Mouse (Mus musculus) large intestine, adult 2 months (tissue): ENCODE data around the gene Yju2. TPM values are rescaled to one million over a fixed set of nuclear protein-coding genes. Genes with fewer than 3 reads are reported as not detected.
A peak's percentile ranks its signal among the peaks of the same experiment; 100 is the strongest.

Source experiments
- DNase-seq: peaks from one replicate; pipeline ENCODE4 v3.0.0-alpha.2; 2012; ENCODE audit warnings: low read depth, low spot score
- WGBS: fragments of 180-500 bp; shearing (Covaris S2); methylation state at CpG from one replicate; pipeline ENCODE4 v1.1.7; 2018; 5-methylcytosine and 5-hydroxymethylcytosine counted together
- polyA plus RNA-seq: library from polyadenylated mRNA; depleted of rRNA; stranded (reverse); fragments of >200 nt; gene quantifications from 2 replicates; pipeline ENCODE4 v1.2.3, GENCODE M21; 2012; rRNA removed

Gene Yju2
- polyA plus RNA-seq, 1 experiment, result 5.8 TPM

DNA sequence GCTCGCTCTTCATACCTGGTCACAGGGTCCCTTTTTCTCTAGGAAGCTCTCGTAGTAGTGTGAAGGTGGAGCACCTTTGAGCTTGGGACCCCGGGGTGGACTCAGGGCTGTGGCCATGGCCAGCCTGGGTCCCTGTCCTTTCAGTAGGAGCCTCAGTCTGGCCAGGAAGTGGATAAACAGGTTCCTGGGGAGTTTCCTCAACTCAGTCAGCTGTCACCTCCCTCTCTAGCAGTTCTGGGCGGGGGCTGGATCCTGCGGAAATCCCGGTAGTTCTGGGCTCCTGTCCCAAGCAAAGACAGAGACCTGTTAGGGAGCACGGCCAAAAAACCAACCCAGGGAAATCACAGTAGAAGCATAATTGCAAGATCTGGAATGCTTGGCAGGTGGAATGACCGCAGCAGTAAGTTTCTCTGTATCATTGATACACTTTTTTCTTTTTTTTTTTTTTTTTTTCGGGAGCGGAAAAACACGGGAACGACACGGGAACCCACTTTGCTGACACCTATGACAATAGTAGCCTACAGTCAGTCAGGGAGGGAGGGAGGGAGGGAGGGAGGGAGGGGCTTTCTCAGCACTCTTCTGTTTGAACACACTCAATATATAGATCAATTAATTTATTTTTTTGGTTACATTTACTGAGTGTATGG lies 46.6 kb downstream of the Yju2 start, which contains the start of the genes Stap2 and Mpnd:
Stap2 (minus strand) TSS at position 170 of the 647 bp plus-strand sequence.
Mpnd (plus strand) TSS at position 297 of the 647 bp plus-strand sequence.
- peak; percentile 84 for DNase-seq
- 19% methylated on average over 13 of the region's 13 CpGs for WGBS

DNA sequence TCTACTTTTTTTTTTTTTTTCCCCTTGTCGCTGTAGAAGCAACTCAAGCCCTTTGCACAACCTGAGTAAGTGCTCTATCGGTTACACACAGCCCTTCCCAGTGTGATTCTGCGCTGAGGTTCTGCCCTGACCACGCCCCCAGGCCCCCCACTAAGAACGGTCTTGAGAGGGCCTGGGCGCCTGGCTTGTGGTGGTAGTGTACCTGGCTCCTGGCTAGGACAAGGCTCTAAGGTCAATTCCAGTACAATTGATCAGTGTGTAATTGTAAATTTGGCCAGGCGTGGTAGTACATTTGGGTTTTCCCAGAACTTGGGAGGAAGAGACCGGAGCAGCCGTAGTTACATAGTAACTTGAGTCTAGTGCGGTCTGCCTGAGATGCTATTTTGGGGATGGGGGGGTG lies 48.1 kb downstream of the Yju2 start:
- 46% methylated on average over 10 of the region's 10 CpGs for WGBS
- DNase-seq, result no peak

DNA sequence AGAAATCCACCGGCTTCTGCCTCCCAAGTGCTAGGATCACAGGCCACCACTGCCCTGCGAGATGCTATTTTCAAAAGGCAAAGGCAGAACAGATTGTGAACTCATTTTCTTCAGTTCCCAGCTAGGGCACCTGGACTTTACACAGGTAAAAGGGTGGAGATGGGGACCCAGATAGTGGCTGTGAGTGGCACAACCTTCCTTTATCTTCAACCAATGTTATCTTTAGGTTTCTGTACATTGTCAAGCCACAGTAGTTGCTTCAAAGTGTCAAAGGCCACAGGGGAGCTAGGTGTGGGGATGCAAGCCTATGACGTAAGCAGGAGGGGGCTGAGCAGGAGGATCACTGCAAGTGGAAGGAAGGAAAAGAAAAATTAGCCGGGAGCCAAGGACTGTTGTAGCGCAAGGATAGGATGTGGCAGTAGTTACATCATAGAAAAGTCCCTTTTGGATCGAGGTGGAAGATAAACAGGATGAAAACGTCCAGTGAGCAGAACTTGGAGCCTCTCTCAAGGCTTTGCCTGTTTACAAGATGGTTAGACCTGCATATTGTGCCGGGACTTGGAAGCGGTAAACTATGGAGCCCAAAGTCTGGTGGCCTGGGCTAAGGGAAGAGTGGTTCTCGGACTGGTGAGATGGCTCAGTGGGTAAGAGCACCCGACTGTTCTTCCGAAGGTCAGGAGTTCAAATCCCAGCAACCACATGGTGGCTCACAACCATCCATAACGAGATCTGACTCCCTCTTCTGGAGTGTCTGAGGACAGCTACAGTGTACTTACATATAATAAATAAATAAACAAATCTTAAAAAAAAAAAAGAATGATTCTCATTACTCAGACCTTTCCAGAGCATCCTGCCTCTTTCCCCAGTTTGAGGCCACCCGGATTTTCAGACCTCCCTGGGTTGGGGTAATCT lies 48.8 kb downstream of the Yju2 start:
- 28% methylated on average over 14 of the region's 14 CpGs for WGBS
- DNase-seq, result no peak

DNA sequence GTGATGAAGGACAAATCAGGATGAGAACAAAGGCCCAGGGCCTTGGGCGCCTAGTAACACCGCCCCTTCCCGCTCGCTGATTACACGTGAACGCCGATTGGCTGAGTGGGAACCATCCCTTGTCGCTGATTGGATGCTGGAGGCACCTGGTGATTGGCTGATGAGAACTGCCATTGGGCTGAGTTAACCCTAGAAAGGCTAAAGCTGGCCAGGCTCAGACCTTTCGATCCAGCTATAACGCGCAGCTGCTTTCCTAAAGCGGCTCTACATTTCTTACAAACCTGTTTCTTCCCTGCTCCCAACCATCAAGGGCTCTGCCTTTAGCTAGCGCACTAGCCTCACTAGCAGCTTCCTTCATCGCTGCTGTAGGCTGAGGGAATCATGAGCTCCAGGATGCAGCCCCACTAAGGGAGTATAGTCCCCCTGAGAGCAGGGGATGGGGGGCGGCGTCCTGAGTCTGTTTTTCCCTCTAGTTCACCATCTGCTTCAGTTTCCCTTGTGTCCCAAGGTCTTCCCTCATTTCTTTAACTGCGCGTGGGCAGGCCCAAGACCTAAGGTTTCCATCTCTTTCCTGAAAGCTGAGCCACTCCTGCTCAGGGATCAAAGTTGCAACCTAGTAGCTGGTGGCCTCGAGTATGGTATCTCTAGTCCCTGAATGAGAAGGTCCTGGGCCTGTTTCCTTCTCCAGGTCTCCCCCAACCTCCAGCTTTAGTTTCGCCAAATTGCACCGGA lies 49.6 kb downstream of the Yju2 start:
- peak; percentile 98 for DNase-seq
- WGBS, result under 1% methylated on average over 21 of the region's 21 CpGs

DNA sequence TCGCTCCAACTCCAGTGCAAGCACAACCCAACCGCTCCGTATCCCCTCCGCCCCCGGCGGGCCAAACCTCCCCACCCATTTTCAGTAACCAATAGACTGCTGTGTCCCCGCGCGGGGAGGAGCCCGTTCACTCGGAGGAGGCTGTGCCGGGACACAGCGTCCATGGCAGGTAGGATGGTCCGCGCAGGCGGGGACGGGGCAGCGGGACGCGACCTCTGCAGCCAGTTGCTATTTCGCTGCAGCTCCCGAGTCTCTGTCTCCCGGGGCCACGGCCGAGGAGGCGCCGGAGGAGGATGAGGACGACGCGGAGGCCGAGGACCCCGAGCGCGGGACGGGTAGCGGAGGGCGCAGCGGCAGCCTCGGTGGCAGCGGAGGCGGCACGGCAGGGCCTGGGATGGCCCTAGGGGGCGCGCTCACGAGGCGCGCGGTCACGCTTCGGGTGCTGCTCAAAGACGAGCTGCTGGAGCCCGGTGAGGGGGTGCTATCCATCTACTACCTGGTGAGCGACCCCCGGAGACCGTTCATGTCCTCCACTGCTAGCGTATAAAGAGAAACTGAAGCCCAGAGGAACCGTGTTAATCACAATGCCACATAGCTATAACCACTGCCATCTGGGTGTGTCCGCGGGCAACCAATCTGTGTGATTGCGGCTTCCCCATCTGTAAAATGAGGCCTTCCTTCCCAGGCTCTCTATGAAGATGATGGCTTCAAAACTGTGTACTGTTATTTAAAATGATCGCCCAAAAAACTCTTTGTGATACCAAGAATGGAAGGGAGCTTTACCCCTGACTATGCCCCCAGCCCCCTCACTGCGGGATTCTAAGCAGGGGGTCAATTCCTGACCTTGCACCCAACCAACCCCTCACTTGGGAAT lies 50.4 kb downstream of the Yju2 start:
- DNase-seq, result peak; percentile 71
- WGBS, result 1% methylated on average over 59 of the region's 62 CpGs

DNA sequence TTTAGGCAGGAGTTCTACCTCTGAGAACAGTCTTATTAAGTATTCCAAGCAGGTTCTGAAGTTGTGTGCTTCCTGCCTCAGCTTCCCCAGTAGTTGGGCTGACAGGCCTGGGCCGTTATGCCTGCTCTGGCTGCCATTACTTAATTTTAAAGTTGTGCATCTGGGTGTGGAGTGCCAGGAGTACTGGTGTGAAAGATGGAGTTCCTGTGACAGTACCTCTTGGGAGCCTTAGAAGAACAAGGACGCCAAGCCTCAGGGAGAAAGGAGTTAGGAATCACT lies 51.0 kb downstream of the Yju2 start:
- no peak for DNase-seq
- 53% methylated on average over 2 of the region's 2 CpGs for WGBS

DNA sequence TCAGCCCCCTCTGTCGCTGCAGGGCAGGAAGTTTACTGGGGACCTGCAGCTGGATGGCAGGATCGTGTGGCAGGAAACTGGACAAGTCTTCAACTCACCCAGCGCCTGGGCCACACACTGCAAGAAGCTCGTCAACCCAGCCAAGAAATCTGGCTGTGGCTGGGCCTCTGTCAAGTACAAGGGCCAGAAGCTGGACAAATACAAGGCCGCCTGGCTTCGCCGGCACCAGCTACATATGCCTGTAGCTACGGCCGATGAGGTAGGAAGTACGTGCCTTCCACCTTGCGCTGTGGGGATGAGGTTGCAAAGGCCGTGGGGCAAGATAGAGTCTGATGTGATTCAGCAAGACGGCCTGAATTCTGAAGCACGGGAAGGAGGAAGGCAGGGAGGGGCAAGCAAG lies 51.4 kb downstream of the Yju2 start:
- DNase-seq, result no peak

DNA sequence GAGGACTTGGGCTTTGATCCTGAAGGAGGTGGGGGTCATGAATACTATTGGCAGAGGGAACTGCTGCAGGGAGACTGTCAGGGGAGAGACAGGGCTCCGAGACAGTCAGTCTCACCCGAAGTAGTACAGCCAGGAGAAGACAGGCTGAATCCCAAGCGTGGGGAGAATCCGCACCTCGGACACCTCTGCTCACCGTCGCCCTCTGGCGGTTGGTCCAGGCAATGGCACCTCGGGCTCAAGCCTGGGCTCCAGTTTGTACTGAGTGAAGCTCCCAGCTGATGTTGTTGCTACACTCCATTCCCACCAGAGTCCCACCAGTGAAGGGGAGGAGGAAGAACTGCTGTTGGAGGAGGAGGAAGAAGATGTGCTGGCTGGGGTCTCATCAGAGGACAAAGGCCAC lies 51.8 kb downstream of the Yju2 start:
- WGBS, result 5% methylated on average over 9 of the region's 9 CpGs
- peak; percentile 48 for DNase-seq

More for the DNA sequence above, 51.4 kb downstream of the Yju2 start:
- WGBS, result 67% methylated on average over 14 of the region's 14 CpGs

DNA sequence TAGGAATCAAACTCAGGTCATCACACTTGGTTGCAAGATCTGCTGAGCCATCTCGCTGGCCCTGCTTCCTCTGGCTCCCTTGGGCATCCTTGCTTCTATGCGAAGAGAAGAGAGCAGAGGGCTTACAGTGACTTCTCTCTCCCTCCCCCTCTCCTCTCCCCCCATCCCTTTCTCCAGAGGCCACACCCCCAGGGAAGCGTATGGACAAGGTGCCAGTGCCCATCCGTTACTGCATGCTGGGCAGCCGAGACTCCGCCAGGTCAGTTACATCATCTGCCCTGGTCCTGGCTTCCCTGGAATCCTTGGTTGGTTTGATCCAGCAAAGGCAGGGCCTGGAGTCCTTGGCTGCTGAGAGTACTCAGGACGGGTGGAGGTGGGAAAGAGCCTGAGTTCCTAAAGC lies 52.5 kb downstream of the Yju2 start:
- 87% methylated on average over 7 of the region's 7 CpGs for WGBS

DNA sequence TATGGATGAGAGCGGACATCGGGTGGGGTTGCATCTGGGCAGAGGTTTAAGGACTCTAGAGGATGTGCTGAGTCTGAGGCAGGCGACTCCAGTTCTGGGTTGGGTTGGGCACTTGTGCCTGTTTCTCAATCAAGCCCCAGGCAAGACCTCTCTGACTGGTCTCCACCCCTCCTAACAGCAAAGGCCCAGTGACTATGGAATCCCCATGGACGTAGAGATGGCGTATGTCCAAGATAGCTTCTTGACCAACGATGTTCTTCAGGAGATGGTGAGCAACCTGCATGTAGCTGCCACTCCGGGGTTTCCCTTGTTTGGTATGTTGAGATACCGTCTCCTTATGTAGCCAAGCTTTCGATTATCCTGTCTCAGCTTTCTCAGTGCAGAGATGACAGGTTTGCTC lies 56.4 kb downstream of the Yju2 start:
- 90% methylated on average over 9 of the region's 9 CpGs for WGBS
- no peak for DNase-seq

More for the DNA sequence above, 52.5 kb downstream of the Yju2 start:
- DNase-seq, result no peak

DNA sequence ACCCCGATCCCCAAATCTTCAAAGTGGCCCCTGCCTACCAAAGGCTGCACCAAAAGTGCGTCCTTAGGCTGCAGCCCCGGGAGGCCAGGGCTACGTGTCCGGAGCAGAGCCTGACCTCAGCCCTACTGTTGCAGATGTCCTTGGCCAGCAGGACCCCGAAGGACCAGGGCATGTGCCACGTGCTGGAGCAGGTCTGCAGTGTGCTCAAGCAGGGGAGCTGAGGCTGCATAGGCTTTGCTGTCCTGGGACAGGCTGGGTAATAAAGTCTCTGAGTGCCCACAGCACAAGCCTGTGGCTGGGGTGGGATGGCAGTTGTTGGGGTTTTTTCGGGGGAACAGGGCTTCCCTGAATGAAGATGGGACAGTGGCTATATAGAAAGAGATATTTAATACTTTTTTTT lies 57.5 kb downstream of the Yju2 start:
- DNase-seq, result no peak
- 86% methylated on average over 8 of the region's 8 CpGs for WGBS

DNA sequence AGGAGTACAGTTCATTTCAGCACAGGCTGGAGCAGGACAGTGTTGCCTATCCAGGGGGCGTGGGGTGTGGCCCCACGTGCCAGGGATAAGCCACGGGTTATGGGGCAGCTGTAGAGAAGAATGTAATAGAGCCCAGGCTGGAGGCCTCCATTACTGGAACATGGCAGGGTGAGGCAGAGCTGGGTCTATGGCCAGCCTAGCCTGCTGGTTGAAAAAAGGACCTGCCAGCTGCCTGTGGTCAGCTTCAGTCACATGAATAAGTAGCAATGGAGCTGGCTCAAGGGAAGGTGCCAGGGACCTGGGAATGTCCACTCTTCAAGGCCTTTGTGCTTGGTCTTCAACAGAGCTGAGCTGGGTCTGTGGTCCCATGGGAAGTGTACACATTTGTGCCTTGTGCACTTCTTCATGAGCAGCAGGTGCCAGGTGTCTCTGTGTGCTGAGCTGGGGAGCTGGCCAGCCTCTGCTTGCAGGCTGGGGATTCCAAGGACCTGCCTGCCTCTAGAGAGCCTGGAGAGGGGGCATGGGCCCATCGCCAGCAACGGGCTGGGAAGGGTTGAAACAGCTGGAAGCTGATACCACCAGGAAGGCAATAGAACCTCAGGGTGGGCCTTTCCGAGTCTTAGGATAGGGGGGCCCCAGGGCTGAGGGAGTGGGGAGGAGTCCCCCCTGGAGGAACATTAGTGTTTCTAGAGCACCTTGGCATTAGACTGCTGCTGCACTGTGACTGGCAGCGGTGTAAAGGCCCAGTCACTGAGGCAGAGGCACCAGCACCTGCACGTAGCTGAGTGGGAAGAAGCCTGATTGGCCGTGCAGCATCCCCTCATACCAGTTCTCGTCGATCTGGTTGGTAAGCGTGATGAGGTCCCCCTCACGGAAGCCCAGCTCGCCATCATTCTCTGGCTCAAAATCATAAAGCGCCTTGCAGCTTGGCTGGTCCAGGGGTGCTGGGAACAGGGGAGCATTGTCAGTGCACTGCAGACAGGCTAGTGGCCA lies 58.2 kb downstream of the Yju2 start:
- WGBS, result 77% methylated on average over 15 of the region's 15 CpGs

DNA sequence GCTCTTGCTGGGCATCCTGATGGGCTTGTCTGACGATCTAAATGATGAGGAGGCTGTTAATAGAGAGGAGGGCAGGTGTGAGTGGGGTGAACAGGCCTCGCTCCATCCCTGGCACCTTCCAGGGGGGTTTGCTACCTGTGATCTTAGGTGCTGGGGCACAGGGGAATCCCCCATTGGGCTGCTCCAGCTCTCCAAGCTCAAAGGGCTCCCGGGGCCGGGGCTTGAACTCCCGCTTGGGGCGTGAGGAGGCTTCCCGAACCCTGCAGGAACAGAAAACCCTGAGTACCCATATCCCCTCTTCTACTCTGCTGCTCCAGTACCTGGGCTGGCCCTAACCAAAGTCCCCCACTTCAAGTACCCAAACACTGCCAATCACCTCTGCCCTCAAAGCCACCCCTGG lies 58.9 kb downstream of the Yju2 start:
- 87% methylated on average over 7 of the region's 7 CpGs for WGBS
- DNase-seq, result no peak

More for the DNA sequence above, 58.2 kb downstream of the Yju2 start:
- no peak for DNase-seq

Other genes with a start within 250 kb of the Yju2 start
- gene Pot1b, start 246.5 kb upstream of the Yju2 start, polyA plus RNA-seq, result 2.4 and 3.9 TPM in 2 replicates
- gene Adgre4, start 209.1 kb upstream of the Yju2 start, polyA plus RNA-seq, result 0.41 and 1.1 TPM in 2 replicates
- 0.35 and 0.56 TPM in 2 replicates for gene Zfp119a, start 80.2 kb upstream of the Yju2 start, polyA plus RNA-seq
- gene Zfp959, start 67.0 kb upstream of the Yju2 start, polyA plus RNA-seq, result 0.89 and 1.3 TPM in 2 replicates
- 0.45 and 0.60 TPM in 2 replicates for gene Zfp119b, start 9.6 kb upstream of the Yju2 start, polyA plus RNA-seq
- gene Ebi3, start 6.5 kb upstream of the Yju2 start, polyA plus RNA-seq, result 5.6 and 7.3 TPM in 2 replicates
- gene Shd, start 11.4 kb downstream of the Yju2 start, polyA plus RNA-seq, result 1.6 and 1.7 TPM in 2 replicates
- gene Fsd1, start 27.4 kb downstream of the Yju2 start, polyA plus RNA-seq, result 1.3 and 2.3 TPM in 2 replicates
- 174 and 242 TPM in 2 replicates for gene Stap2, start 46.5 kb downstream of the Yju2 start, polyA plus RNA-seq
- 177 and 217 TPM in 2 replicates for gene Mpnd, start 46.6 kb downstream of the Yju2 start, polyA plus RNA-seq
- 56.9 and 68.9 TPM in 2 replicates for gene Sh3gl1, start 77.5 kb downstream of the Yju2 start, polyA plus RNA-seq
- 6.9 and 7.0 TPM in 2 replicates for gene Chaf1a, start 81.3 kb downstream of the Yju2 start, polyA plus RNA-seq
- gene Ubxn6, start 115.9 kb downstream of the Yju2 start, polyA plus RNA-seq, result 51.6 and 65.0 TPM in 2 replicates
- 22.2 and 26.6 TPM in 2 replicates for gene Hdgfl2, start 120.5 kb downstream of the Yju2 start, polyA plus RNA-seq
- gene Plin4, start 150.7 kb downstream of the Yju2 start, polyA plus RNA-seq, result 12.9 and 18.1 TPM in 2 replicates
- 0.27 and 0.49 TPM in 2 replicates for gene Plin5, start 158.5 kb downstream of the Yju2 start, polyA plus RNA-seq
- gene Lrg1, start 162.9 kb downstream of the Yju2 start, polyA plus RNA-seq, result 13.0 and 29.5 TPM in 2 replicates
- gene Sema6b, start 181.2 kb downstream of the Yju2 start, polyA plus RNA-seq, result 3.3 and 3.5 TPM in 2 replicates
- 11.3 and 13.6 TPM in 2 replicates for gene Tnfaip8l1, start 203.4 kb downstream of the Yju2 start, polyA plus RNA-seq
- gene Mydgf, start 224.8 kb downstream of the Yju2 start, polyA plus RNA-seq, result 112 and 113 TPM in 2 replicates